Mouse (Mus musculus) cerebellum, adult (tissue): ENCODE data around the gene Lmo2.
A peak's percentile ranks its signal among the peaks of the same experiment; 100 is the strongest.

Experiments
- ATAC-seq: cut with Nextera tagmentation; 2 replicates; pipeline ENCODE4 v1.9.2; 2017; ENCODE audit warnings: mild to moderate bottlenecking, moderate library complexity, mixed read lengths; ENCODE audit not compliant: insufficient number of reproducible peaks, low FRiP score, low TSS enrichment

Gene Lmo2

GRCm38 (mm10) chr2:103939003-103939402 lies 18.8 kb upstream of the Lmo2 start:
- ATAC-seq, result no peak

- ATAC-seq, result no peak
Observed at GRCm38 (mm10) chr2:103941085-103941484, 16.7 kb upstream of the Lmo2 start.

- ATAC-seq, result no peak
Observed at GRCm38 (mm10) chr2:103944859-103945258, 12.9 kb upstream of the Lmo2 start.

GRCm38 (mm10) chr2:103945571-103946092 lies 12.2 kb upstream of the Lmo2 start:
- ATAC-seq, result no peak

GRCm38 (mm10) chr2:103946892-103947291 lies 10.9 kb upstream of the Lmo2 start:
- ATAC-seq, result no peak

- no peak for ATAC-seq
Observed at GRCm38 (mm10) chr2:103947982-103948655, 9.7 kb upstream of the Lmo2 start.

GRCm38 (mm10) chr2:103953050-103953835 lies 4.5 kb upstream of the Lmo2 start:
- no peak for ATAC-seq

- ATAC-seq, result no peak
Observed at GRCm38 (mm10) chr2:103955714-103956113, 2.1 kb upstream of the Lmo2 start.

GRCm38 (mm10) chr2:103956867-103957266 lies 919 bp upstream of the Lmo2 start:
- no peak for ATAC-seq

- no peak for ATAC-seq
Observed at GRCm38 (mm10) chr2:103958634-103959033, 848 bp downstream of the Lmo2 start.

GRCm38 (mm10) chr2:103959066-103959465 lies 1.3 kb downstream of the Lmo2 start:
- ATAC-seq, result no peak

- no peak for ATAC-seq
Observed at GRCm38 (mm10) chr2:103959574-103959973, 1.8 kb downstream of the Lmo2 start.

- no peak for ATAC-seq
Observed at GRCm38 (mm10) chr2:103962349-103962748, 4.6 kb downstream of the Lmo2 start.

GRCm38 (mm10) chr2:103965391-103965790 lies 7.6 kb downstream of the Lmo2 start:
- no peak for ATAC-seq

- ATAC-seq, result no peak
Observed at GRCm38 (mm10) chr2:103968186-103968585, 10.4 kb downstream of the Lmo2 start.

GRCm38 (mm10) chr2:103968919-103969436 lies 11.2 kb downstream of the Lmo2 start:
- no peak for ATAC-seq

- peak; percentile 84 for ATAC-seq
Observed at GRCm38 (mm10) chr2:103969437-103970040, 11.8 kb downstream of the Lmo2 start.

- ATAC-seq, result peak; percentile 31
Observed at GRCm38 (mm10) chr2:103970041-103970790, 12.4 kb downstream of the Lmo2 start.

- ATAC-seq, result 0 out of 2 replicates have a peak, but pooled peaks have one; percentile 21
Observed at GRCm38 (mm10) chr2:103970791-103971649, 13.2 kb downstream of the Lmo2 start.
